In the genomic region with DNA sequence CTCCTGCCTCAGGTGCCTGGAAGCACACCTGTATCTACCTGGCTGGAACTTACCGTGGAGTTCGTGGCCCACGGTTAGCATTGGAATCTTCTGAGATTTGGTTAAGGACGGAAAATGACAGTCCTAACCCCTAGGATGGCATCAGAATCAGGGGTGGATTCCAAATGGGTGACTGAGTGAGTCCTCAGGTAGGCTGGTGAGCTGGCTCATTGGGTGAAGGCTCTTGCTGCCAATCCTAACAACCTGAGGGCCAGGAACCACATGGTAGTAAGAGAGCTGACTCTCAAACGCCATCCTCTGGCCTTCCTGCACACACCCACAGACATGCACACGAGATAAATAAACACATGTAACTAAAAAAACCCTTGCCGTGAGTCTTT, we compare ENCODE assay signal across 13 mouse cellular contexts. TPM values are rescaled to one million over a fixed set of nuclear protein-coding genes. Genes with fewer than 3 reads are reported as not detected.
DNase-seq lines count a peak whose midpoint lies in the region; ATAC-seq and TF ChIP-seq lines count a peak whose summit lies in the region.
"Had no signal": no experiment of that assay in that cellular context is flagged by ENCODE, and none has a peak within 500 bp of the region (broad histone marks: within the 10 kb centered on the region; RNA-seq: fewer than 3 reads in every experiment).

No protein-coding gene starts in this region.

- H3K4me2 ChIP-seq in hindbrain, postnatal 0 days (ENCODE audit: low read depth, low read length): no peak overlapping the region
- no peak overlapping the region for H3K4me2 ChIP-seq in liver, postnatal 0 days (ENCODE audit: low read depth, low read length)
- H3K4me2 ChIP-seq in forebrain, embryonic 12.5 days: no peak overlapping the region
- H3K4me2 ChIP-seq: hindbrain, embryonic 15.5 days; midbrain, embryonic 15.5 days; neural tube, embryonic 12.5 days had no signal

- TF ChIP-seq EP300 in liver, postnatal 0 days (IDR thresholded peaks at IDR 0.05; ENCODE audit: low read depth): no peak

- H3K4me3 ChIP-seq in hindbrain, embryonic 10.5 days: no peak overlapping the region
- no peak overlapping the region for H3K4me3 ChIP-seq in hindbrain, postnatal 0 days (ENCODE audit: low read length)
- no peak overlapping the region for H3K4me3 ChIP-seq in spleen, adult 2 months (ENCODE audit: extremely low read depth, insufficient read depth, insufficient read length)
- no peak overlapping the region for H3K4me3 ChIP-seq in liver, postnatal 0 days (ENCODE audit: low read depth, low read length)
- no peak overlapping the region for H3K4me3 ChIP-seq in forebrain, embryonic 12.5 days (replicated peaks)
- H3K4me3 ChIP-seq: erythroblast, embryonic 14.5 days; hindbrain, embryonic 15.5 days; midbrain, embryonic 15.5 days; neural tube, embryonic 12.5 days had no signal

- H3K9ac ChIP-seq in hindbrain, postnatal 0 days (replicated peaks; ENCODE audit: low read length): no peak overlapping the region
- H3K9ac ChIP-seq in liver, postnatal 0 days (replicated peaks): no peak overlapping the region
- no peak overlapping the region for H3K9ac ChIP-seq in forebrain, embryonic 12.5 days
- H3K9ac ChIP-seq: hindbrain, embryonic 15.5 days; midbrain, embryonic 15.5 days; neural tube, embryonic 12.5 days had no signal

- H3K36me3 ChIP-seq in hindbrain, embryonic 10.5 days: no peaks in the 10 kb centered on the region
- H3K36me3 ChIP-seq in hindbrain, postnatal 0 days (ENCODE audit: insufficient read depth, low read length): no peaks in the 10 kb centered on the region
- H3K36me3 ChIP-seq in spleen, adult 2 months (ENCODE audit: control insufficient read depth, insufficient read depth, low read length): no peaks in the 10 kb centered on the region
- no peaks in the 10 kb centered on the region for H3K36me3 ChIP-seq in liver, postnatal 0 days (replicated peaks; ENCODE audit: insufficient read depth, low read length)
- no peaks in the 10 kb centered on the region for H3K36me3 ChIP-seq in forebrain, embryonic 12.5 days (replicated peaks)
- H3K36me3 ChIP-seq: hindbrain, embryonic 15.5 days; midbrain, embryonic 15.5 days had no signal

- no peak for DNase-seq in hindbrain, embryonic 10.5 days (ENCODE audit: low spot score)
- DNase-seq in hindbrain, postnatal 0 days (ENCODE audit: low spot score): no peak
- no peak for DNase-seq in spleen, adult 2 months (ENCODE audit: low read depth in 1 of 2, low spot score in 2 of 2)
- DNase-seq in spleen, postnatal 36 days (ENCODE audit: low spot score in 2 of 2): no peak
- peak; percentile 80 for DNase-seq in gonadal fat pad, adult 2 months (ENCODE audit: low read depth)
- no peak for DNase-seq in liver, postnatal 0 days
- no peak for DNase-seq in ovary, postnatal 10 days (ENCODE audit: low spot score)
- DNase-seq: right cerebral cortex, adult 18-20 months had no signal

- no peak for TF ChIP-seq POLR2A in spleen, adult 2 months (IDR thresholded peaks at IDR 0.05; ENCODE audit: low read depth, low read length)

- peaks cover 27% of the 10 kb centered on the region for H3K4me1 ChIP-seq in hindbrain, embryonic 10.5 days (replicated peaks)
- 0 out of 2 replicates have a peak, but pooled peaks cover 3% of the 10 kb centered on the region for H3K4me1 ChIP-seq in hindbrain, postnatal 0 days (ENCODE audit: insufficient read depth, low read length)
- peaks cover 19% of the 10 kb centered on the region; the same call in 1 of the 2 replicates for H3K4me1 ChIP-seq in spleen, adult 2 months (ENCODE audit: control insufficient read depth, insufficient read depth, insufficient read length)
- H3K4me1 ChIP-seq in liver, postnatal 0 days (ENCODE audit: insufficient read depth): peaks cover 16% of the 10 kb centered on the region
- peaks cover 10% of the 10 kb centered on the region for H3K4me1 ChIP-seq in forebrain, embryonic 12.5 days

- 83% methylated on average over 7 of the region's 7 CpGs for WGBS in hindbrain, embryonic 10.5 days
- 75% methylated on average over 7 of the region's 7 CpGs for WGBS in hindbrain, postnatal 0 days
- WGBS in spleen, adult 2 months: 57% methylated on average over 7 of the region's 7 CpGs
- WGBS in liver, postnatal 0 days (ENCODE audit: insufficient replicate concordance): 66% methylated on average over 7 of the region's 7 CpGs
- WGBS in forebrain, embryonic 12.5 days: 86% methylated on average over 7 of the region's 7 CpGs

- H3K27ac ChIP-seq in hindbrain, embryonic 10.5 days: 0 out of 2 replicates have a peak overlapping the region, but pooled peaks have one; percentile 17
- no peak overlapping the region for H3K27ac ChIP-seq in hindbrain, postnatal 0 days
- H3K27ac ChIP-seq in spleen, adult 2 months (ENCODE audit: insufficient read depth, low read length): peak overlapping the region; percentile 77
- H3K27ac ChIP-seq in liver, postnatal 0 days (ENCODE audit: low read depth): peak overlapping the region; percentile 68
- H3K27ac ChIP-seq in forebrain, embryonic 12.5 days: no peak overlapping the region
- H3K27ac ChIP-seq: neural tube, embryonic 12.5 days had no signal

- ATAC-seq in hindbrain, postnatal 0 days: no peak
- ATAC-seq in liver, postnatal 0 days: no peak
- no peak for ATAC-seq in forebrain, embryonic 12.5 days (ENCODE audit: low FRiP score)
- ATAC-seq: midbrain, embryonic 15.5 days had no signal

- no peaks in the 10 kb centered on the region for H3K9me3 ChIP-seq in hindbrain, embryonic 10.5 days
- H3K9me3 ChIP-seq in hindbrain, postnatal 0 days (ENCODE audit: low read length): no peaks in the 10 kb centered on the region
- H3K9me3 ChIP-seq in liver, postnatal 0 days (ENCODE audit: low read length): no peaks in the 10 kb centered on the region
- H3K9me3 ChIP-seq in forebrain, embryonic 12.5 days: no peaks in the 10 kb centered on the region
- H3K9me3 ChIP-seq: hindbrain, embryonic 15.5 days; midbrain, embryonic 15.5 days; neural tube, embryonic 12.5 days had no signal

- TF ChIP-seq CTCF in hindbrain, postnatal 0 days (IDR thresholded peaks at IDR 0.05; ENCODE audit: low read depth): no peak
- no peak for TF ChIP-seq CTCF in spleen, adult 2 months (IDR thresholded peaks at IDR 0.05; ENCODE audit: extremely low read depth, insufficient read depth, insufficient read length, insufficient replicate concordance)
- no peak for TF ChIP-seq CTCF in liver, postnatal 0 days (IDR thresholded peaks at IDR 0.05; ENCODE audit: low read depth)

- H3K27me3 ChIP-seq in hindbrain, embryonic 10.5 days (ENCODE audit: insufficient read depth, poor library complexity, severe bottlenecking): no peaks in the 10 kb centered on the region
- H3K27me3 ChIP-seq in hindbrain, postnatal 0 days (ENCODE audit: insufficient read depth, low read length): no peaks in the 10 kb centered on the region
- no peaks in the 10 kb centered on the region for H3K27me3 ChIP-seq in spleen, adult 2 months (ENCODE audit: control insufficient read depth, insufficient read depth, low read length)
- H3K27me3 ChIP-seq in liver, postnatal 0 days (ENCODE audit: insufficient read depth, low read length): no peaks in the 10 kb centered on the region
- H3K27me3 ChIP-seq in forebrain, embryonic 12.5 days: no peaks in the 10 kb centered on the region
- H3K27me3 ChIP-seq: hindbrain, embryonic 15.5 days; midbrain, embryonic 15.5 days; neural tube, embryonic 12.5 days had no signal

RNA-seq across cellular contexts. Expression of a gene that starts 8.8 kb away (rescaled TPM):
- 59.5 and 71.1 TPM in 2 replicates for polyA plus RNA-seq in hindbrain, embryonic 10.5 days (2016; fragmentation: Nextera tagmentation; extraction: Ambion mirVana)
- 65.5 and 80.9 TPM in 2 replicates for total RNA-seq in hindbrain, postnatal 0 days (2014; rRNA removed)
- 15.5 and 20.6 TPM in 2 replicates for polyA plus RNA-seq in hindbrain, postnatal 0 days (2015; fragmentation: Nextera tagmentation; extraction: Ambion mirVana)
- 39.1 and 44.0 TPM in 2 replicates for polyA plus RNA-seq in spleen, adult 2 months (2012; rRNA removed)
- polyA plus RNA-seq in gonadal fat pad, adult 2 months (2012; rRNA removed): 138 and 166 TPM in 2 replicates
- polyA plus RNA-seq in liver, postnatal 0 days (2015; fragmentation: Nextera tagmentation; extraction: Ambion mirVana): 8.2 and 10.1 TPM in 2 replicates
- 50.3 and 50.8 TPM in 2 replicates for polyA plus RNA-seq in forebrain, embryonic 12.5 days (2016; fragmentation: Nextera tagmentation; extraction: Ambion mirVana)

RNA-seq across cellular contexts. Expression of a gene that starts 27.4 kb away (rescaled TPM):
- polyA plus RNA-seq in hindbrain, embryonic 10.5 days (2016; fragmentation: Nextera tagmentation; extraction: Ambion mirVana): 2.3 and 6.1 TPM in 2 replicates
- total RNA-seq in hindbrain, postnatal 0 days (2014; rRNA removed): 21.4 and 34.6 TPM in 2 replicates
- 20.9 and 23.6 TPM in 2 replicates for polyA plus RNA-seq in hindbrain, postnatal 0 days (2015; fragmentation: Nextera tagmentation; extraction: Ambion mirVana)
- 0.72 and 1.5 TPM in 2 replicates for polyA plus RNA-seq in spleen, adult 2 months (2012; rRNA removed)
- polyA plus RNA-seq in gonadal fat pad, adult 2 months (2012; rRNA removed): 2.4 and 3.3 TPM in 2 replicates
- not detected in 2 replicates for polyA plus RNA-seq in liver, postnatal 0 days (2015; fragmentation: Nextera tagmentation; extraction: Ambion mirVana)
- polyA plus RNA-seq in forebrain, embryonic 12.5 days (2016; fragmentation: Nextera tagmentation; extraction: Ambion mirVana): 6.0 and 6.1 TPM in 2 replicates
- polyA plus RNA-seq: erythroblast, embryonic 14.5 days had no signal

RNA-seq across cellular contexts. Expression of a gene that starts 32.0 kb away (rescaled TPM):
- polyA plus RNA-seq in hindbrain, embryonic 10.5 days (2016; fragmentation: Nextera tagmentation; extraction: Ambion mirVana): 66.9 and 74.6 TPM in 2 replicates
- 27.0 and 32.1 TPM in 2 replicates for total RNA-seq in hindbrain, postnatal 0 days (2014; rRNA removed)
- polyA plus RNA-seq in hindbrain, postnatal 0 days (2015; fragmentation: Nextera tagmentation; extraction: Ambion mirVana): 22.5 and 23.4 TPM in 2 replicates
- 38.7 and 44.4 TPM in 2 replicates for polyA plus RNA-seq in spleen, adult 2 months (2012; rRNA removed)
- 78.3 and 91.3 TPM in 2 replicates for polyA plus RNA-seq in gonadal fat pad, adult 2 months (2012; rRNA removed)
- polyA plus RNA-seq in liver, postnatal 0 days (2015; fragmentation: Nextera tagmentation; extraction: Ambion mirVana): 6.9 and 8.0 TPM in 2 replicates
- 68.6 and 69.8 TPM in 2 replicates for polyA plus RNA-seq in forebrain, embryonic 12.5 days (2016; fragmentation: Nextera tagmentation; extraction: Ambion mirVana)

RNA-seq across cellular contexts. Expression of a gene that starts 47.7 kb away (rescaled TPM):
- polyA plus RNA-seq in hindbrain, embryonic 10.5 days (2016; fragmentation: Nextera tagmentation; extraction: Ambion mirVana): 67.2 and 70.6 TPM in 2 replicates
- total RNA-seq in hindbrain, postnatal 0 days (2014; rRNA removed): 30.3 and 32.5 TPM in 2 replicates
- 22.1 and 25.3 TPM in 2 replicates for polyA plus RNA-seq in hindbrain, postnatal 0 days (2015; fragmentation: Nextera tagmentation; extraction: Ambion mirVana)
- polyA plus RNA-seq in spleen, adult 2 months (2012; rRNA removed): 30.6 and 33.4 TPM in 2 replicates
- polyA plus RNA-seq in gonadal fat pad, adult 2 months (2012; rRNA removed): 107 and 151 TPM in 2 replicates
- polyA plus RNA-seq in liver, postnatal 0 days (2015; fragmentation: Nextera tagmentation; extraction: Ambion mirVana): 87.9 and 93.4 TPM in 2 replicates
- polyA plus RNA-seq in forebrain, embryonic 12.5 days (2016; fragmentation: Nextera tagmentation; extraction: Ambion mirVana): 32.7 and 33.0 TPM in 2 replicates

Comparison
In these comparisons a context has a peak if more than half of its experiments do, and no peak if none do; other contexts are left out.
1. H3K27ac ChIP-seq: peak in hindbrain, embryonic 10.5 days (single experiment), spleen, adult 2 months (single experiment) and liver, postnatal 0 days (single experiment); none in hindbrain, postnatal 0 days (single experiment) and forebrain, embryonic 12.5 days (single experiment).